Mouse (Mus musculus) embryonic stem cell, embryonic (primary cell): Measurements from ENCODE around the gene Tmem208.

Source experiments
- CTCF ChIA-PET, 4 experiments: fragments of 300-600 bp in 2 of 4; fragments of 350-600 bp in 2 of 4; sonication (Branson Sonifier 250); formaldehyde crosslinking; loops; one replicate each; lab custom pipeline; 2022; ENCODE audit warnings: inconsistent platforms in 2 of 4; lab: Charles Lee
- POLR2A ChIA-PET, 4 experiments: fragments of 300-600 bp in 2 of 4; fragments of 350-600 bp in 2 of 4; sonication (Branson Sonifier 250); formaldehyde crosslinking; loops; one replicate each; lab custom pipeline; 2022; ENCODE audit warnings: antibody characterized with exemption in 4 of 4, inconsistent platforms in 1 of 4; lab: Charles Lee

The Tmem208 gene

GRCm38 (mm10) chr8:105380308-105380707 lies 54.2 kb downstream of the Tmem208 start:
- POLR2A ChIA-PET: interaction anchor here in 2 of 4 experiments (0.6 to 1.8 kb wide), 4 partner anchors 9 to 152 kb away, joined by 3 to 5 read pairs (median 4); no protein-coding TSS in a partner anchor
- CTCF ChIA-PET: interaction anchor here in 2 of 4 experiments (0.6 to 3.2 kb wide), 8 partner anchors 17 to 242 kb away, joined by 3 to 14 read pairs (median 5); no protein-coding TSS in a partner anchor

DNA sequence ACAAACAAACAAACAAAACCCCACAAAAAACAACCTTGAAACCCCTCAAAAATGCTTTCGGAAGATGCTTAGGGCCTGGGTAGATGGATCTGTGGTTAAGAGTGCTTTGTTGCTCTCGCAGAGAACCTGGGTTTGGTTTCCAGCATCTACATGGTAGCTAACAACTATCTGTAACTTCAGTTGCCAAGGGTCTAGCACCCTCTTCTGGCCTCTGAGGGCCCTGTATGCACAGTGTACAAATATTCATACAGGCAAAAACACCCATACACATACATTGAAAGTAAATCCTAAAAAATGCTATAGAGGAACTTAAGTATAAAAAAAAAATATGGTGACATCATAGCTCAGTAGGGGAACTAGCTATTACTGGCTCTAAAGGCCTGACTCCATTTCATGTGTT lies 57.9 kb downstream of the Tmem208 start:
- POLR2A ChIA-PET: interaction anchor here in 2 of 4 experiments (0.8 to 1.8 kb wide), 5 partner anchors 10 to 93 kb away, joined by 3 to 5 read pairs (median 3); no protein-coding TSS in a partner anchor
- CTCF ChIA-PET: interaction anchor here (0.6 to 3.1 kb wide), 9 partner anchors 9 to 742 kb away, joined by 3 to 11 read pairs (median 4); partner anchors contain the start of gene Ciao2b (in 1 of the 4)
